Mouse (Mus musculus): ENCODE results near the gene Slc15a2.

GRCm38 (mm10) chr16:36790166-36790565 lies 5.4 kb upstream of the Slc15a2 start:
- no peak for TF ChIP-seq POLR2A (IDR thresholded peaks at IDR 0.05; ENCODE audit: control insufficient read depth, extremely low read depth, insufficient read depth, low read length, poor library complexity)
- no peak for TF ChIP-seq CTCF (IDR thresholded peaks at IDR 0.05; ENCODE audit: borderline replicate concordance, control insufficient read depth, extremely low read depth, insufficient read depth, low read length, poor library complexity)

All from thymus, adult 2 months (tissue).